Mouse (Mus musculus) neural tube, embryonic 10.5 days (tissue): ENCODE measurements at regions not wholly inside any gene's neighbourhood (a gene's known extent, or its start where the extent isn't known, plus 50 kb on each side); places are given as distances from the start of the nearest gene placed in this dataset.
"Not testable (repeated sequence)": the region's sequence is repeated elsewhere in the genome, so short reads cannot be mapped to it uniquely, and the experiment has no call there.

Source experiments
- DNase-seq: peaks from one replicate; pipeline ENCODE4 v3.0.0-alpha.2; 2017; ENCODE audit warnings: low spot score; ENCODE audit errors: extremely low spot score

DNA sequence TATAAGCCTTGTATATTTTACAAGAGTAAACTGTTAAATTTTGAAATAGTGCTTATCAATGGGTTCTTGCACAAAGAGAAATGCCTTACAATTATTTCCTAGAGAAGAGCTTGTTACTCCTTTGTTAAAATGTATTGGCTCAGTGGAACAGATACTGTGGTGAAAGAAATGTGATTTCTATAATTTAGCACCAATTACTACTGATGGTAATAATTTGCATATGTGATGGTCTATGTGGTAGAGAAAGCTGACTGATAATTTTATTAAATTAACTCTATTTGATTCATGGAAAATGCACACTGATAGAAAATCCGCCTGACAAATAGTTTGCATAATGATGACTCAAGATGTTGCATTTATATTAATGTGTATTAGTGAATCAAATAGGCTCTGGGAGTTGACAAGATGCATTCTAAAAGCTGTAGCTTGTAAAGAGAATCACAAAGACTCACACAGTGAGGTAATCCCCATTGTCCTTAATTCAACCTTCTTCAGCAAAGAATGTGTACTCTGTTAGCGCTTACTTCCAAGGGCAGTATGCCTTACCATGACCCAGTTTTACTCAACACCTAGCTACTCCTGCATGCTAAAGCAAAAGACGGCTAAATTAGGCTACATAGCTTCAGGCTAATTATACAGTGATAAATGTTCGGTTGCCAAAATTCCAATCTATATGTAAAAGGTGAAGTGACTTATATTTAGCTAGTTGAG, 329.8 kb upstream of the Cenpq start:
- no peak for DNase-seq

DNA sequence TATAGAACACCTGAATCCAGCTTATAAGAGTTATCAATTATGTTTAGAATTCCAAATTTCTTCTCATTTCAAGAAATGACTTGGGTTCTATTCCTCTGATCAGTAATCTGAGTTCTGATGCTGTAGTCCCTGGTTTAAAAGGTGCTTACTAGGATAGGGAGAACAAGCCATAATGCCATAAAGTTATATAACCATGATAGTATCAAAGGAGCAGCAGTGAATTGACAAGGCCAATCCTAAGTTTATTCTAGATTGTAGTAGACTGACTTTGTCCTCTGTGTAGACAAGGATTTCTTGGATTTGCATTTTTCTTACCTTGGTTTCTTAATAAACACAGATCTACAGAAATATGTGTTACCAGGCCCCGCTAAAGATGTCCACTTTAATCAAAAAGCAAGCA, 326.6 kb upstream of the Cenpq start:
- DNase-seq = no peak

DNA sequence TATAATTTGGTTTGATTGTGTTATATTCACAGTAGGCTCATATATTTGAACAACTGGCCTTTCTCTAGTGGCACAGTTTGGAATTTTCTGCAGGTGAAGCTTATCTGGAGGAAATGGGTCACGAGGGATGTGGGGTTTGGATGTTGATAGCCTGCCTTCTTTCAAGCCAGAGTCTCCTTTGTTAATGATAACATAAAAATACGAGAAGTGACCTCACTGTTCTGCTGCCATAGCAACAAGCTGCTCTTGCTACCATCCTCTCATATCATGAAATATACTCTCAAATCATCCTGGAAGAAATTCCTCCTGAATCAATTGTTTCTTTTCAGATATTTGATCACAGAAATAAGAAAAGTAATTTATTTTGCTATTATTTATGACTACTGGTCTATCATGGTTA, 313.6 kb upstream of the Cenpq start:
- no peak for DNase-seq

DNA sequence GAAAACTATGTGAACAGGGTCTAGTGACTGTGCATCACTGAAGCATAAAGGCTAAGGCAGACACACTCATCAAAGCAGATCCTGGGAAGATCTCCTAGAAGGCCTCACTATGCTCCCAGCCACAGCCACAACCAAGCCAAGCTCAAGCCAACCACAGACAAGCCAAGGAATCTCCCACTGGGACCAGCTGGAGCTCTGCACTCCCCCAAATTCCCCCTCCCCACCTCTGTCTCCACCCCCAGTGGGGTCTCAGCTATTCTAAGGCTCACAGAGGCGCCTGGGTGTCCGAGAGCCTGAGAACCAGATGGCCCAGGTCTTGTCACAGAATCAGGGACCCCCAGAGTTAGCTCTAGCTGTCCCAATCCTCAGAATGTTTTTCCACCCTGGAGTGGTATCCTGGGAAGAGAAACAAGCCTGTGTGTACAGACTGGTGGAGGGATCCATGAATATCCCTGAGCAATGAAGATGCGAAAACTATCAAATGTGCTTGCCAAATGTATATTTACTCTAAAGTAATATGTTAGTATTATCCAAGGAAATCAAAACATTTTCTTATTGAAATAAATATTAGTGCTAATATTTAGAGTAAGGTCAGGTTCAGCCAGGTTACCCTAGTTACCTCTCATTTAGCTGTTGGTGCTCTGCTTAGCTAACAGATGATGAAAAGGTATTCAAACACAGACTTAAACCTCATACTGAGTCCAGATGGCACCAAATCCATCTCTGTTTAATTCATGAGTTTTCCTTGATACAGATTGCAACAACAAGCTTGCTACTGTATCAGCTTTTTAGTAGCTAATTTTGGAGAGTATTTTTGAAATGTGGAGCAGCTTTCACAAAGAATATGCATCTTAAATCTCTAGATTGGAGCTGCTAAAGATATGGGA, 292.5 kb upstream of the Cenpq start:
- DNase-seq = no peak

DNA sequence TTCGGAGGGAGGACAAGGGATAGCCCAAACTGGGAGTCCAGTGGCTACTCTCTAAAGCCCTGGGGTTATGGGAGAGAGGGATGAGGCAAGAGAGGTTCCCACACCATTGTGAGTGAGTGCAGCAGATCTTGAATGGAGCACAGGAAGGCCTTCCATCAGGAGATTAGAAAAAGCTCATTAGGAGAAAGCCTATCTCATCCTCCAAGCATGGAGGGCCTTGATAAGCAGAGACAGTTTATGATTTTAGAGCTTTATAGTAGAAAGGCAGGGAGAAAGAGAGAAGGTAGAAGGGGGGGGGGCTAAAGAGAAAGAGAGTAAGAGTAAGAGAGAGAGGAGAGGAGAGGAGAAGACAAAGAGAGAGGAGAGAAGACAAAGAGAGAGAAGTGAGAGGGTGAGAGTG, 282.0 kb upstream of the Cenpq start:
- DNase-seq = no peak

DNA sequence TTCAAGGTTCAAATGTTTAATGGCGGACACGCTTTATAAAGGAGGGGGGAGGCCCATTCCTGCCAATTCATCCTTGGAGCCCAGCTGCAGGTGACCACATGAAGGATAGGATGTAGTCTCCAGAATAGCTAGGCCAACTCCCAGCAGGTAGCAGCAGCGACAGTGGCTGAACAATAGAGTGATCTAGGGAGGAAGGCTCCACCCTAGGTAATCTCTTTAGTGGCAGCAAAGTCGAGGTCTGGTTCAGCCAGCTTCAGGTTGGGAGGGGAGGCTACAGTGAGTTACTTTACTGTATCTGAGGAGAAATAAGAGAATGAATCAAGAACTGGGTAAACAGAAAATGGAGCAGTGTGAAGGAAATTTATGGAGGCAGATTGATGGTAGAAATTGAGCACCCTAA, 264.6 kb upstream of the Cenpq start:
- DNase-seq = not testable (repeated sequence)

DNA sequence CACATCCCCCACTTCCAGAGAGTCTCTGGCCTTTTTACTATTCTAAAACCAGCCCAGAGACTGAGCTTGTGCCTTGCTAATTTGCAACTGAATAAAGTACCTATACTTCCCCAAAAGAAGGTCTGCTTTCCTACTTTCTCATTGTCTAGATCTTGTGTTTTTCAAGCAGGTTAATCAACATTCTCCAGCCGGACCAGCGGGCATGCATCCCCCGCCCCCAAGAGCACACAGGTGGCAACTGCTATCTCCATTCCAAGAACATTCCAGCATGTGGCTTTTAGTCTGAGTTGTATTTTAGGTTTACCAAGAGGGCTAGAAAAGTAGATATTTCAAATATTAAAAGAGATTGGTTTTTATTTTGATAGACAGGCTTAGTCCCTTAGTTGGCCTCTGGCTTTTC, 255.5 kb upstream of the Cenpq start:
- DNase-seq = not testable (repeated sequence)

DNA sequence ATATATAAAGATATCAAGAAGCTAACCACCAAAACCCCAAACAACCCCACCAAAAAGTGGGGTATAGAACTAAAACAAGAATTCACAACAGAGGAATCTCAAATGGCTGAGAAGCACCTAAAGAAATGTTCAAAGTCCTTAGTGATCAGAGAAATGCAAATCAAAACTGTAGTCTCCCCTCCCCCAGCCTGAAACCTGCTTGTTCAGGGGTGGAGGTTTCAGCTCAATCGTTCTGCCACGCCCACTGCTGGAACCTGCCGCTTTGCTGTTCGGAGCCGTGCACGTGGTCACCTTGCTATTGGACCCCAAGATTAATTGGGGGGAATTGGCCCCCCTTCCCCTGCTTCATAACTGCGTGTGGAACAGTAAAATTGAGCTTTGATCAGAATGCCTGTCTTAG, 251.8 kb upstream of the Cenpq start:
- not testable (repeated sequence) for DNase-seq

DNA sequence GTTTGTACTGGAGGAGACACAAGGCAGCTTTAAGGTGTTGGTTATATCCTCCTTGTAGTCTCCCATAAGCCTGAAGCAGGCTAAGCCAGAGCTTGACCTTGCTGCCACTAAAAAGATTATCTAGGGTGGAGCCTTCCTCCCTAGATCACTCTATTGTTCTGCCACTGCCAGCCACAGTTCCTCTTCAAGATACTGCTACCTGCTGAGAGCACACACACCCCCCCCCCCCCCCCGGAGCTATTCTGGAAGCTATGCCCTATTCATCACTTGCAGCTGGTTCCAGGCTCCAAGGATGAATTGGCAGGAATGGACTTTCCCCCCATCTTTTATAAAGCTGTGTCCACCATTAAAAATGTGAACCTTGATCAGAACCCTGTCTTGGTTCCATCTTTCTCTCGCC, 249.9 kb upstream of the Cenpq start:
- no peak for DNase-seq

DNA sequence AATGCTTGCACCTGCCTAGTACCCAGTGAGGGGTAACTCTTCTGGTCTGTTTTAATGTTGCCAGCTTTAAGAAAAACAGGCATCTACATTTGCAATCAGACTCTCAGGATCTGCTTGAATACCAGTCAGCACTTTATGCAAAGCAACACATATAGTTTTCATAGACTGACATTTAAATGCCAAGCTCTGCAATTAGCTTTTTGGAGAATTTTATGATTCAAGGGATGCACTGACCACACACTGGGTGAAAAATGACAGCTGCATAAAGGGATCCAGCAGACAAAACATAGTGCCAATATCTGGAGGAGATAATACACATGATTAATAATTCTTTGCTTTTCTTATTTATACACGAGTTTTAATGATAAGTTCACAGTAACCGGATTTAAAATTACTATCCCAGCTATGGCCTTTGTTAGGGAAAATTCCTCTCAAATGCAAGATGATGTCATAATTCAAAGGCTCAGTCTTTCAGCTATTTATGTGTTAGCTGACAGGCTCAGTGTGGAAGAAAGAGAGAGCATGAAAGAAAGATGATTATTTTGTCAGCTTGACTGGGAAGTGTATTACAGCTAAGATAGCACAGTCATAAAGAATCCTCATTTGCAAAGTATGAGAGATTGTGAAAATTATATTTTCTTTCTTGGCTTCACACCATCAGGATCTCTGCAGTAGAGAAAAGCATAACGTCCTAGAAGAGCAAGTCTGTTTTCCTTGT, 219.0 kb upstream of the Cenpq start:
- DNase-seq = no peak

DNA sequence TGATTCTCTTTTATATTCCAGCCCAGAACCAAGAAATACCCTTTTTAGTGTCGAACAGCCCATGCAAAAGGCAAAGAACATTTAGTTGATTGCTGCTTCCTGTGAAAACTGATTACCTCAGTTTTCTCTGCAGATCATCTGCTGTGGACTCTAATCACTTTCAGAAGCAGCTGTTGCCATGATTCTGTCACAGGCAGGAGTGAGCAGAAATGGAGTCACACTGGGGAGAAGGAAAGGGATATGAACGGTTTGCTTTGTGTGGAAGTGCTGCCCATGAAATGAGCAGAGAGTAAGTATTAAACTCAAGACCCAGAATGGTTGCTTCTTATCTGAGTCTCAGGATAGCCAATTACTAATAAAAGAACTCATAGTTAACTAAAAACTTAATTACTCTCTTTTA, 217.6 kb upstream of the Cenpq start:
- DNase-seq = no peak

DNA sequence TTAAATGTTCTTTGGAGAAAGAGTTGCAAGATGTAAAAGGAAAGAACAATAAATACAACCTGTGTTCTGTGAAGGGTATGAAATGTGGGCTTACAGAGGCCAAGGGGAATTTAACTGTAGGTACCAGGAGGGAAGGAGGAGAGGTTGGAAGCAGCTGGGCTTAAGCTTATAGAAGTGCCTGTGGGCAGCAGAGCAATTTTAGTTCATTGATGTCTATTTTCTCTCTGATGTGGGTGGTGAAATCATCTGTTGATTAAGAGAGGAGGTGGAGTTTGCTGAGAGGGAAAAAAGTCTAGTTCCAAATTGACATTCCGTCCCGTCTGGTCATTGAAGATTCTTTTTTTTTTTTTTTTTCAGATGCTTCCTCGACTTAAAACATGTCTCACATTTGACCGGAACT, 209.7 kb upstream of the Cenpq start:
- no peak for DNase-seq

DNA sequence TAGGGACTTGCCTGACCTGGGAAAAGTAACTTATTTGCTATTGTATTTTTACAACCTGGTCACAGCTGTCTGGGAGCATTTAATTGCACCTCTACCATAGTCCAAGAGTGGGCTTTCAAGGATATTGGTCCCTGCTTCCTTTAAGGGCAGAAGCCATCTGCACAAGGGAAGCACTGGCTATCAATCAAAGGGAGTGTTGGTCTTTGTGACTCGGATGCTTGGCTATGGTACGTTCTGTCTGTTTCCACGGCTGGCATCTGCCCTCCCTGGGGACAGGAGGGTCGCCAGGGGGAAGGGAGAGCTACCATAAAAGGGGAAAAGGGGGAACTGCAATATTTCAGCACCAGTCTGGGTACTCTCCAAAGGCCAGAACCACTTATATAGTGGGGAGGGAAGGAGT, 190.7 kb upstream of the Cenpq start:
- DNase-seq = peak; percentile 17

DNA sequence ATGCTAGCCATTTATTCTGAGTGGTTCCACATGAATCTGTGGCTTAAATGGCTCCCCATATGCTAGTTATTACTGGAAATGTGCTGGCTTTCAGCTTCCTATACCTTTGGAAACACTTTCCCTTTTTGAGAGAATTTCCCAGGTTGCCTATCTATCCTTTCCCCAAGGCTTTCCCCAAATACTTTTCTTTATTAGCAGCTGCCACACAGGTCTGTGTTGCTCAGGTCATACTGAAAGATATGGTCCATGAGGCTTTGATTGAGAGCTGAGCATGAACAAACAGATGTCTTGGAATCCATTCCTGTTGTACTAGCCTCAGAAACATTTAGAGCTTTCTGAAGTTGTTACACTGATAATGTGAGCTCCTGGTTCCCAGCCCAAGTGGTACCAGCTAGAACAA, 188.1 kb upstream of the Cenpq start:
- no peak for DNase-seq

DNA sequence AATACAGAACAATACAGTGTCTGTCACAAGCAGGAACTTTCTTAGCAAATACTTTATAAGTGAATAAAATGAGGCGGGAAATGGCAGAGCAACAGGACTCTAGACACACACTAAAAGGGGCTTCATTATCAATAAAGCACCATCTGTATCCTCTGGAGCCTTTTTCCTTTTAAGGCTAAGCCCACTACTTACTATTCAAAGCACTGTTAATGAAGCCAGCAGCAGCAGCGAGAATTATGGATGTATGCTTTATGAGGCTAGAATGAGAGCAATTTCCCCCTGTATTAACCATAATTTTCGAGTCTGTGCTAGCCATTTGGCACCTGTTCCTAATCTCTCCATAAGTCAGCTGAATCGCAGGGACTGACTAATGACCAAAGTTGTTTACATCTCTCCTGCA, 169.1 kb upstream of the Cenpq start:
- no peak for DNase-seq

DNA sequence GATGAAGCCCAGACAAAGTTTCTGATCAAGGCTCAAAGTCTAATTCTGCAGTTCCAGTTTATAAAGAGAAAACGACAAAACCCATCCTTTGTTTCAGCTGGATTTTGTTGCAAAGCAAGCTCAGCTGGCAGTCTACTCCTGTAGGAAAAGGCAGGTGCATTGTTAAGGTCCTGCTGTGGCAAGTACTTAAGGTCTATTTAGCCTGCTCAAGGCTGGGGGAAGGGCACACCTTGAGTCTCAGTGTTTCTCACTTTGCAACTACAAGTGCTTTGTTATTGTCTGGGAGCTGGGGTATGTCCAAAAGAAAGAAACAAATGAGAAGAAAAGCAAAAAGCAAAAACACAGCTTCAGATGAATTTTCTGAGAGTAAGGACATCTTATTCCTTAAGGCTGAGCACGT, 136.0 kb upstream of the Cenpq start:
- no peak for DNase-seq
